Mouse (Mus musculus): Measurements from ENCODE around the gene Gjd3.

GRCm38 (mm10) chr11:98934367-98934766 lies 48.4 kb downstream of the Gjd3 start:
- TF ChIP-seq CTCF (IDR thresholded peaks at IDR 0.05; ENCODE audit: low read depth, low read length) (no peak), POLR2A (IDR thresholded peaks at IDR 0.05; ENCODE audit: insufficient read depth, low read length) (no peak), EP300 (IDR thresholded peaks at IDR 0.05; ENCODE audit: insufficient read depth, low read depth, low read length) (no peak)
